Mouse (Mus musculus) E14TG2a.4 (cell line): Measurements from ENCODE around the gene 4930470P17Rik.

ENCODE experiments used
- CTCF ChIP-seq: conservative IDR thresholded peaks from 2 replicates; pipeline ENCODE4 v1.5.1; 2014; ENCODE audit warnings: low read length
- NANOG ChIP-seq: IDR thresholded peaks from 2 replicates; pipeline ENCODE4 v1.6.1; 2014; ENCODE audit warnings: borderline replicate concordance, low read length, mixed read lengths
- POU5F1 ChIP-seq: IDR thresholded peaks from 2 replicates; pipeline ENCODE4 v1.6.1; 2014; ENCODE audit warnings: low read length, borderline replicate concordance

- TF ChIP-seq CTCF = no peak
- no peak for TF ChIP-seq NANOG
- TF ChIP-seq POU5F1 = no peak
Observed at GRCm38 (mm10) chr2:170544950-170545349, 56.9 kb downstream of the 4930470P17Rik start.
